Mouse (Mus musculus) kidney, postnatal 25 days (tissue): ENCODE results near the gene Fam155a.
"Not testable (repeated sequence)": the region's sequence is repeated elsewhere in the genome, so short reads cannot be mapped to it uniquely, and the experiment has no call there.

Experiments used
- DNase-seq, 2 experiments: peaks; one replicate each; pipeline ENCODE4 v3.0.0; 2021; ENCODE audit warnings: mixed read lengths in 2 of 2

The Fam155a gene

GRCm38 (mm10) chr8:9394670-9395069 lies 376.3 kb downstream of the Fam155a start:
- DNase-seq, result no peak

DNA sequence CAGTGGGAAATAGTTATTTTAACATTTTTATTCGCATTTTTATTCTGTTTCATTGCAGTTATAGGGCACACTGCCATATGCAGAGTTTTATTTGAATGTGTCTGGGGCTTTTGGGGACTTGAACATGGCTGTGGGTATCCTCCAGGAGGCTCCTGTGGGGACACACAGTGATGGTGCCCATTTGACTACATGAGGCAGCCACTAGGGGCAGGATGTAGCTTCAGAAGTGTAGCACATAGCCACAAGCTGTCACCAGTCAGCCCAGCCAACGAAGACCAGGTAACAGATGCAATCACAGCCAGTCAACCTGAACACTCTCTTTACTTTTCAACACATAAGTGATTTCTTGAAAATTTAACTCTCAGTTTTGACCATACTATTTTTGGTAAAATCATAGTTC lies 377.7 kb downstream of the Fam155a start:
- DNase-seq, result peak in 1 of 2 experiments; percentile 37

DNA sequence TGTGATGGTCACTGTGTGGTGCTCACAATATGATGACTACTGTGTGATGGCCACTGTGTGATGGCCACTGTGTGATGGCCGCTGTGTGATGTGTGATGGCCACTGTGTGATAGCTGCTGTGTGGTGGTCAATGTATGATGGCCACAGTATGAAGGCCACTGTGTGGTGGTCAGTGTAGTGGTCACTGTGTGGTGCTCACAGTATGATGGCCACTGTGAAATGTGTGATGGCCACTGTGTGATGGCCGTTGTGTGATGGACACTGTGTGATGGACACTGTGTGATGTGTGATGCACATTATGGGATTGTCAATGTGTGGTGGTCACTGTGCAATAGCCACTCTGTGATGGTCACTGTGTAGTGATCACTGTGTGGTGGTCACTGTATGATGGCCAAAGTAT lies 380.7 kb downstream of the Fam155a start:
- DNase-seq, result not testable (repeated sequence)

- DNase-seq, result no peak
Observed at GRCm38 (mm10) chr8:9369201-9369600, 401.8 kb downstream of the Fam155a start.

GRCm38 (mm10) chr8:9367721-9368120 lies 403.2 kb downstream of the Fam155a start:
- peak; percentile 37 to 70 for DNase-seq

GRCm38 (mm10) chr8:9365381-9365780 lies 405.6 kb downstream of the Fam155a start:
- peak in 1 of 2 experiments; percentile 27 for DNase-seq

GRCm38 (mm10) chr8:9348523-9349135 lies 422.3 kb downstream of the Fam155a start:
- peak; percentile 59 to 63 for DNase-seq

DNA sequence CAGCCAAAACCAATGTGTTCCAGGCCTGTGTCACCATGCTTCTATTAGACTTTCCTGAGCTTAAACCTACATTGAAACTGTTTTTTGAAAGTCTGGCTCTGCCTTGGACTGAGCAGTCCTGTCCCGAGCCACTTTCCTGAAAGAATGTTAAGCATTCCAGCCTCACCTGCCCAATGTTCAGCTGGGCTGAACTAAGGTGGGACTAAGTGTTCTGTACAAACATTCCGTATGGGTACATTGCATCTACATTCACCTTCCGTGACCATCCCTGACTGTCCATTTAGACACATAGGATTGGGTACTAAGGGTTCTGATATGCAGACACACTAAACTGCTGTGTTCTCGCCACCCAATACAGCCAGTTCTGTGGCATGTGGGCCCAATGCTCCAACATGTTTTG lies 423.8 kb downstream of the Fam155a start:
- no peak for DNase-seq

- no peak for DNase-seq
Observed at GRCm38 (mm10) chr8:9344136-9344535, 426.8 kb downstream of the Fam155a start.

DNA sequence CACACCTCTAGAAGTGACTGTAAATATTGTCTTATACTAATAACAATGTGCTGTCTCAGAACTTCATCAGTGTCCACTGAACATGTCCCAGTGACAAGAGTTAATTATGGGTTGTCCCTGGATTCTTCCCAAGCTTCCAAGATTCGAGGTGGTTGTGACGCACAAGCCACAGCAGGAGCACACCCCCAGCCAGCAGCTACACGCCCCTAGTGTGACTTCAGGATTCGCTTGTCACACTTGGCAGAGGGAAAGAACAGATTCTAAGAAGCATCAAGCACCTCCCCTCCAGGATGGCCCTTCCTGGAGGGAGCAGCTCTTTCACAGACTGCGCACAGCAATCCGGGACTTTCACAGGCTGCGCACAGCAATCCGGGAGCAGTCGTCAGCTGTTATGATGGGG lies 428.0 kb downstream of the Fam155a start:
- no peak for DNase-seq

DNA sequence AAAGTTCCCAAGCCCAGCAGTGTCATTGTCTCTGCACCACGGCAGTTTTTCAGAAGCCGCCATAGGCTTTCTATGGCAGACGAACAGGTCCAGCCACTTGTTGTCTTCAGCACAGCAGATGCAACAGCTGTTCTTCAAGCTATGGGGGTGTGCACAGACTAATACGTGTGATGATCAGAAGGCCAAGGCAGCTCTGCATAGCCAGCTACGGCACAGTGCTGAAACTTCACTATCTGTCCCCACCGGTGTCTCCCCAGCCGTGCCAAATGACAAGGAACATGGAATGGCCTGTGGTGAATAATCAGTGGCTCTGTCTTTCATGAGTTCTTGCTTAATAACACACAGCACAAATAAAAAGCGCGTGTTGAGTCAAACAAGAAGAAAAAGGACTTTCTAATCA lies 428.4 kb downstream of the Fam155a start:
- no peak for DNase-seq

DNA sequence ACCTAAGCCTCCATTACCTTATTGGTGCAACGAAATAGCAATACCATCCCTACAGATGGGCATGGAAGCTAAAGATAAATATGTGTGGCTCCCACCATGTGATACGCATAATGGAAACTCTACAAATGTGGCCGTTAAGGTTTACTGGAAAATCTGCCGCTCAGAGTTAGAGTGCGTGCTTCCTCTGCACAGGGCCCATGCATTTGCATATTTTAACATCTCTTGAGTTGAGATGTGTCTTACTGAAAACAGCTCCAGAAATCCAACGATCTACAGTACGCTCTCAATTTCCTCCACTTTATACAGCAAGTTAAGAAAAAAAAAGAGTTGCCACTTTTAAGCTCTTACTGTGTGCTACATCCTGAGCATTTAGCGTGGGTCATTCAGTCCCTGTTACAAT lies 433.1 kb downstream of the Fam155a start:
- DNase-seq, result no peak

- DNase-seq, result no peak
Observed at GRCm38 (mm10) chr8:9335933-9336303, 435.0 kb downstream of the Fam155a start.

DNA sequence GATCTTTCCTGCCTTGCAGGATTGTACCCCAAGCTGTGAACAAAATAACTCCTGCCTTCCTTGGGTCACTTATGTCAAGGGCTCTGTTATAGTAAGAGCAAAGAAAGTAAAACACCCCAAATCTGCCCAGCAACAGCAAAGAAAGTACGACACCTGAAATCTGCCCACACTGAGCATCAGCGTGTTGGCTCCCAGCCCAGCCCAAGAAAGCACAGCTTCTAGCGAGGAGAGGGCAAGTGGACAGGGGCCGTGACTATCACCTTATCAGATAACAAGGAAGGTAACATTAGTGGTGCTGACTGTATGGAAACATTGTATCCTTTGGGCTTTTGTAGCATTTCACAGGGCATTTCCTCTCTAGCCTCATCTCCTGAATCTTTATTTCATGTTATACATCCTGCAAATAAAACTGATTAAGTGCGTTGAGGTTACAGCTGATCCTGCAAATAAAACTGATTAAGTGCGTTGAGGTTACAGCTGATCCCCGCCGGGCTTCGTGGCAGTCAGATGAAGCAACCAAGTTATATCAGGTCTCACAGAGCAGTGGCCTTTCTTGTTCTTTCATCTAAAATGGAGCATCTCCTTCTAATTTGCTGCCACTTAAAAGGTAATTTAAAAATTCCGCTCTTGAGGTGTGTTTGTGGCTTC lies 435.6 kb downstream of the Fam155a start:
- no peak for DNase-seq

- no peak for DNase-seq
Observed at GRCm38 (mm10) chr8:9332766-9333165, 438.2 kb downstream of the Fam155a start.

DNA sequence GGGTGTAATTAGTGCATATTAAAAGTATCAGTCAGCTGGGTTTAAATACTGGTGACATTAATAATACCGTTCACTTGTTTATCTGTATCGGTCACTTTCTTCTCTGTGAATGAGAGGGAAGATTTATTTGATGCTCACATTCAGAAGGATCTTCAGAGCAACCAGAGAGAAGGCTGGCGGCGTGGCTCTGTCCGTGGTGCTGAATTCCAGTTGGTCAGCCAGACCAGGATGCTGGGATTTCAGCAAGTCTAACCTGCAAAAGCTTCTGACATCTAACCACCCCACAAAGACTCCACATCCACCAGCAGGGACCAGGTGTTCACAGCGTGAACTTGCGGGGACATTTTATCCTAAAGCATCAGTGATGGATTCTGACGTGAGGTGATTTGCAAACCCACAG lies 461.5 kb downstream of the Fam155a start:
- DNase-seq, result peak in 1 of 2 experiments; percentile 32

DNA sequence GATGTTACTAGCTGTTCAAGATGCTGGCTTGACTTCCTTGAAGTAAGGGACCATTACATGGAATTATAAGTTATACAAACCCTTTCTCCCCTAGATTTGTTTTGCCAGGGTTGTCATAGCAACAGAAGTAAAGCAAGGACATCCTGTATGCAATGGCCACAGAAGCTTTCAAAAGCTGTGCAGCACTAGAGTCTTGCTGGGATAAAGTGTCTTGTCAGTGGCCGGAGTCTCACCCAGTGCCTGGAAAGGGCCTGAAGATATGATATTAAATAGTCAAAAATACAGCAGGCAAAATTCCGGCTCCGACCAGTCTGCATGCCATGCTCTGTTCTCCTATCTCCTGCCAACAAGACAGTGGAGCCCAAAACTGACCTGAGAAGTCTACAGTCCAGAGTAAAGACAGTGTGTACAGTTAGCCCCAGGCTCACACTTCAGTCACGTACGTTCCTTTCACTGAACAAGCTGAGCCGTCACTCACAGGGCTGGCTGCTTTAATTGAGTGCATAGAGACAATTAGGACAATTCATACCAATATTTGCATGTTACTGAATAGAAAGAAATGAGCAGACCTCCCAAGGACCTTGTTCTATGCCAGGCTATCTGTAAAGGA lies 467.3 kb downstream of the Fam155a start:
- no peak for DNase-seq

- no peak for DNase-seq
Observed at GRCm38 (mm10) chr8:9295046-9295445, 475.9 kb downstream of the Fam155a start.

DNA sequence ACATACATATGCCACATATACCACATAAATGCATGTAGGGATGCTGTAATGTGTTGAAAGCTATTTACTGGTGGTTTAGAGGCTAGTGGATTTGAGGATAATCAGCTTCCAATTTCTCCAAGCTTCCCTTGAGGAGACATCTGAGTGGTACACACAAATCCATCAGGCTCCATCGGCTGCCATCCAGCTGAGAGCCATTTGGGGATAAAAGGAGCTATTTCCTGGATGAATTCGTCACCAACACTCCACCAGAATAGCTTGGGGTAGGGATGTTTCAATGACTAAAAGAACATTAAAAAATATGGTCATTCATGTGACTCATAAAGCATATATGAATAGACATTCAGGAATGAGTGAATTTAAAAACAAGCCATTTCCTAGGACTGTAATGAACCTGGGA lies 478.4 kb downstream of the Fam155a start:
- no peak for DNase-seq

DNA sequence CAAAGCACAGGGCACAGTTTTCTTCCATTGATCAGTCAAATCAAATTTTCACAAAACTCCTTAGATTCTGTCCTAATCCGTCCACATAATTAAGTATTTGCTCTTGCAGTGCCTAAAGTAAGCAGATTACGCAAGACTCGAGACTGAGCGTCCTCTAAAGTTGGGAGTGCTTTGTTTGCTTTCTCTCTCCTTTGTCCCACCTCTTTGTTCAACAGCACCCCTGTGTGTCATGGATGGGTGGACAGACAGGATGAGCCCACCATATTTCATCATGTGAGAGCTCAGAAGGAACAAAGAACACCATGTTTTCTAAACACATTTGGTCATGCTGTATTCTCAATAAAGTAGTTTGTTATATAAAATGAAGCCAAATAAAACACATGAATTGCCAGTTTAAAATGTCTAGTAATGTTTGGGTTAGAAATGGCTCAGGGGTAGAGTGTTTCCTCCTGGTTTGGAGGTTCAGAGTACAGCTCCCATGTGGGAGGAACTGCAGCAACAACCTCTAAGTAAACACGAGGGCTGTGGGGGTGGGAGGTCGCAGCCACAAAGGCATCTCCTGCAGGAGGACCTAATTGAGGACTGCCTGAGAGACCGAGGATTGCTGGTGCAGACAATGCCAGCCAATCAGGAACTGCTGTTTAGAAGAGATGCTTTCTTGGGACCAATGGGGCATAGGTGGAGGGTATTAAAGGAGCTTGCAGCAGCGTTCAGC lies 482.8 kb downstream of the Fam155a start:
- no peak for DNase-seq

- no peak for DNase-seq
Observed at GRCm38 (mm10) chr8:9274117-9274516, 496.8 kb downstream of the Fam155a start.

DNA sequence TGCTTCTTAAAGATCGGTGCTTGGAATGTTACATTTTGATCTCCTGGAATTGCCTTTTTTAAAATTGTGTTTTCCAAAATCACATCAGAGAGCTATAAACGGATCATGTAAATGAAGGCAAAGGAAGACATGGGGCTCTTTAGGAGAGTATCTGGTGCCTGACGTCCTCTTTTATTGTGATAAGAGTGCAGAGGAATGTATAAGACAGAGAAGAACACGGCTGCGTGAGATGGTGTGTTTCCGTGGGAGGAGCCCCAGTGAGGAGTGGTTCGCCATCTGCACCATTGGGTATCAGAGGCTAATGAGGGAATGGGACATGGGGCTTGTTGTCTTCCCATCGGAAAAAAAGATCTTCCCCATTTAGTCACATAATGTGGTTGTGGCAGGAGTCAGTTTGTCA lies 506.6 kb downstream of the Fam155a start:
- no peak for DNase-seq

DNA sequence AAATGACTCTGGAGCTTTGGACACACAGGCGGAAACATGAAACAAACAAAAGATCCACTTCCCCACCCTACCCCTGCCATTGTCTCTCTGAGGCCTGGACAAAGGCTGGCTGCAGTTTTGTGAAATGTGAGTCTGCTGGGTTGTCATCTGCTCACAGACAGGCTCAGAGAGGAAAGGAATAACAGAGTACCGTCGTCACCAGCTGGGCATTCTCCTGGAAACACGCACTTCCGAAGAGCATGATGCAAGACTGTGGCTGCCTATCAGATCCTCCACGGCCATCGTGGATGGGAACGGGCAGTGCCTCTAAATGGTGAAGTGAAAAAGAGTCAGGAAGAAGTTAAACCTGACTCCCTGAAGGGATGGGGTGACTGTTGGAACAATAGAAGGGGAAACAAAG lies 509.4 kb downstream of the Fam155a start:
- DNase-seq, result no peak

DNA sequence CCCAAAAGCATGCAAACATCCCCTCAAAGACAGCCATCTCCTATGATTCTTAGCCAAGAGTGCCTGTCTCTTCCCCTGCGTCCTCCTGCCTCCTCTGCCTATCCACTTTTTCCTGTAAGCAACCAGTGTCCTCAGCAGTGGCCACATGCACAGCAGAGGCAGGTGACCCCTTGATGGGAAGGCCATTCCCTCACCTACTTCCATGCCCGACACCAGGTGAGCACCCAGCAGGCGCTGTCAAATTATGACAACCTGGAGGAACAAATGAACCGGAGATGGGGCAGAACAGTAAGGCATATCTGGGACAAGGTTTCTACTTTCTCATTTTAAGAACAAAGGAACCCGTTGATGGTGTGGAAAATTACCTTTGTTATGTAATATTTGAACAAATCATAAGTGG lies 515.6 kb downstream of the Fam155a start:
- no peak for DNase-seq
